Mouse (Mus musculus): Measurements from ENCODE around the gene Cep70.

The Cep70 gene

DNA sequence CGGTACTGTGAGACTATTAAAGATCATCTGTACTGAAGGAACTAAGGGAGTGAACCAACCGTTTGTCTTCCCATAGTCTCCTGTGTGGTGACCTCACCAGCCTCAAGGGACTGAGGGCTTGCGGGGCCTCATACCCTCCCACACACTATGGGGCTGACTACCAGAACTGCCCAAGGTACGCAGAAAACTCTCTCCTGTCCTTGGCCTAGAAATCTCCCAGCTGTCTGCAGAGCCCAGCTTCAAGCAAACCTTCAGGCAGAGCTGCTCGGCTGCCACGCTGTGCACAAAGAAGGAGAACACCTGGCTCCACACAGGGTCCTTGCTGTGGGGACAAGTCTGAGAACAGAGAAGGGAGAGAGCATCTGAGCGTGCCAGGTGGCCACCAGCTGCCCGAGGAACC lies 76.8 kb downstream of the Cep70 start:
- no peak for DNase-seq

DNA sequence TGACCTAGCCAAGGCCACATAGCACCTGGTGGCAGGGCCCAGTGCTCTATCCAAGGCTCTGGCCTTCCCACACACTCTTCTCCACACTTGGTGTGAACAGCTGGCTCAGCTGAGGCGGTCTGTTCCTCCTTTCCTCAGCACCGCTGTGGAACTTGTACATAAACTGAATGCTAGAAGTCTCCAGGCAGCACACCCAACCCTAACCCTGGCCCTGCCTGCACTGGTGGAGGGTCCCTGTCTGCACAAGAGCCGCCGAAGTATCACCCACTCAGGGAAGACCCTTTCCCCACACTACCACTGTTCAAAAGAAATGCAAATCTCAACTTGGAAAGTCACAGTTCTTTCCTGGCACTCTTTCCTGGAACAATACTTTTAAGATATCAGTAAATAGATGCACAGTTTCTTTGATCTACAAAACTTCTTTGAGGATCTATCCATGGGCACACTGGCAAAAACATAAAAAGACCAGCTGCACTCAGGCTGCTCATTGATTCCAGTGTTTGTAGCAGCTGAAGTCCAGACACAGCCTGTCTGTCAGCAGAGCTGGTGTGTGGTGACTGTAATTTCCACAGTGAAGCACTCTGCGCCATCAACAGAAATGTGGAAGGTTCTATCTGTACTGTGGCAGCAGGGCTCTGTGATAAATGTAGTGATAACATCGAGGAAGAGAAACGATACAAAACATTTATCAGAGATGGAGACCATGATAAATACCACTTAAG lies 82.2 kb downstream of the Cep70 start:
- no peak for DNase-seq

DNA sequence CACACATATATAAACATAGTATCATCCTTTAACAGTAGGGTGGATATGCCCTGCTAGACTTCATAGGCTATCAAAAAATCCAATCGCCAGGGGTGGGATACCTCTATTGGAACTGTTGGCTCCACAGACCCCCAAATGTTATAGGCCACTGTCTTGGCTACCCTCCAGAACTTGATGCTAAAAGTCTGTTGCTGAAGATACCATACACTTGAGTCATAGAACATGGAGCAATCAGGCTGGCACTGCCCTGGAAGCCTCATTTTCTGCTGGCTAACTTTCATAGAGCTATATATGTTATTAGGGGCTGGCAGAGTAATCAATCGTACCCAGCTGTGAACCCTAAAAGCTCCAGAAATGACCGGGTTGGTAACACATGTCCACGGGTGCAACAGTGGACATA lies 82.8 kb downstream of the Cep70 start:
- DNase-seq, result no peak

DNA sequence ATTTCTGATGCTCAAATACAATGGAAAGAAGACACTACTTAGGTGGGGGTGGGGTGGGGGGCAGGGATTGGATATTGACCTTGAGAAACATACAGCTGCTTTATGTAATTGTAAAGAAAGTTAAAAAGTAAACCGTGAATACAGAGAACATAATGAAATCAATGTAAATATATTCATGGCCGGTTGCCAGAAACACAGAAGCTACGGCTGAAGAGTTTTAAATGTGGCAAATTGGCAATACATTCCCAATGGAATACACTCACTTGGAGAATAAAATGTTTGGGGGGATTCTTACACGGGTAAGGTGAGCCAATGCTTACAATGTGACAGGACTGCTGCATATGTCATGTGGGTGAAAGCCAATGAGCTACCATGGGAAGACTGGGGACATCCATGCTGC lies 83.7 kb downstream of the Cep70 start:
- DNase-seq, result no peak

DNA sequence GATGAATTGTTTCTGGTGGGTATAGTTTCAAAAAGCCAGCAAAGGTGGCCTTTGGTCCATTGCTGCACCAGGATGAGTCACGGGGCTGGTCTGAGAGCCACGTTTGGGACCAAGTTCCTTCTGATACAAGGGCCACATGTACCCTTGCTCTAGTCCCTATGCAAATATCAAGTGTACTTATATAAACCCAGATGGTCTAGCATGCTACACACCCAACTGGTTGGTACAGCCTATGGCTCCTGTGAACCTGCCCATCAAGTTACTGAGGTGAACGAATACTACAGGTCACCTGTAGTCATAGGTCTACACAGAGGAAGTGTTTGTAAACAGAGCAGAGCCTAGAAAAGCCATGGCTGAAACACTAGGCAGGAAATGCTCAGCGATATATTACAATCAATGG lies 93.4 kb downstream of the Cep70 start:
- no peak for DNase-seq

DNA sequence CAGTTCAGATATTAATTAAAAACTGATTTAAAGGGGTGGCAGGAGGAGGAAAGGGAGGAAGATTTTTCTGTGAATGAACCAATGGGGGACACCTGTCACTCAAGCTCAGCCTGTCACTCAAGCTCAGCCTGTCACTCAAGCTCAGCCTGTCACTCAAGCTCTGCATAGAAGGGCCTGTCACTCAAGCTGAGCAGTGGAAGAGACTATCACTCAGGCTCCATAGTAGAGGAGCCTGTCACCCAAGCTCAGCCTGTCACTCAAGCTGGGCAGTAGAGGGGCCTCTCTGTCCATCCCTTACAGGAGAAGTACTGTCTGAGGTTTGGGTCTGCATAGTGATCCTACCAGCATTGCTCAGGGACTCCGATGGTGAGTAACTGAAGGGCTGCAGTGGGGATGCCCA lies 95.1 kb downstream of the Cep70 start:
- DNase-seq, result no peak

DNA sequence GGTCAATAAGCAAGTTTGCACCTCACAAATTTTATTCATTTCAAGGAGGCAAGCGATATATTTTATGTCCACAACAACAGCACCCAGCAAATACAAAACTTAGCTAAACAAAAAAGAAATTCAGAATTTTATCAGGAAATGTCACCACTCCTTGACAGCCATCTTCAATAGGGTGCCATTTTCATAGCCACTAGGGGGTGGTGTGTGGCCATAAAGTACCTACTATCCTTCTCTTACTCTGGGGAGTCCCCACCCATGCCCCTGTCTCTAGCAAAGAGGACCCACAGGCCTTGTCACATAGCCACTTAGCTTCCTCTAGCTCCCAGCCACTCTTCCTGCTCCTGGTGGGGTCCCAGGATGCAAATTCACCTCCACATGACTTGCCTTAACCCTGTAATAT lies 96.0 kb downstream of the Cep70 start:
- no peak for DNase-seq

DNA sequence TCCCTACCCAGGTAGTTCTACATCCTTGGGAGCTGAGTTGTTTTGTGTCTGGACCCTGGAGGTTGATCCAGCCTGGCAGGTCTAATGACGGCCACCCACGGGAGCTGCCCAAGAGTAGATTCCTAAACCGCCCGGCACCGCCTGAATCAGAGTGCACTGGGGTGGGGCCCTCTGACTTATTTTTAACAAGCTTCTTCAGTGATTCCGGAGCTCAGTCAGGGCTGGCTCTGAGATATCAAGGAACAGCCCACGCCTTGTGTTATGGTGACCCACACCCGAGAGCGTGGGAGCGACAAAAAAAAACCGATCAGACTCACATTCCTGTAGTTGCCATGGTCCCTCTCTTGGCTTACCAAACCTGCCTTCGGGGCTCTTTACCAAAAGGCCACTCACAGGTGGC lies 97.0 kb downstream of the Cep70 start:
- no peak for DNase-seq

DNA sequence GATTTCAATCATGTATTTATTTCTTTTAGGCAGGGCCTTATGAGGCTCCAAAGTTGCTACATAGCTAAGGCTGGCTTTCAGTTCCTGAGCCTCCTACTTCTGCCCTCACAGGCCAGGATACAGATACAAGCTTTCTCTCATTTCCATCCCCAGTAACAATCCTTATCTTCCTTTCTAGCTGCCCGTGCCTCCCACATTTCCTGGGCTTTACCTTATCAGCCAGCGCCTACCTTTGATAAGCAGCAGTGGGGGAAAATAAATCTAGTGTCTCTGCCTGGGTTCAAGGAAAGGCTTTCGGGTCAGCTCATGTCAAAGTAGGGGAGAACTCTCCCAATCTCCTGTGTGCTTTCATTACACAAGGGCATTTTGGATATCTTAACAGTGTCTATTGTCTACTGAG lies 98.4 kb downstream of the Cep70 start:
- DNase-seq, result no peak

DNA sequence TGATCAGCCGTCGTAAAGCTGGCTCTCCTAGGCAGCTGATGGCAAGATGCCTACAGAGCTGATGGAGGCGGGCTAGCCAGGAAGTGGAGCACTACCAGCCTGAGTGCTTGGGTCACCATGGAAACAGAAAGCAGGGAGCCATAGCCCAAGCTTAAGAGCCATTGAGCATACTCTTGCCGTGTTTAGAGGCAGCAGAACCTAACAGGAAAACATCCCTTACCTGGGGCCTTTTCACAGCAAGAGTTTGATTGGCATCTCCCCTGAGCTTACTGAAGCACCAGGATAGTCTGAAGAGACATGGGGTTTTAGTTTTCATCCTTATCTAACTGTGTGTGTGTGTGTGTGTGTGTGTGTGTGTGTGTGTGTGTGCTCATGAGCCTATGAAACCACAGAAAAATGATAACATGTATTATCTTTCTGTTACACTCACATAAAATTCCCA lies 102.2 kb downstream of the Cep70 start:
- peak; percentile 25 for DNase-seq

Data from lung, postnatal 14 days (tissue).